Mouse (Mus musculus) left cerebral cortex, postnatal 25 days (tissue): ENCODE data around the gene Cdkl3. TPM values are rescaled to one million over a fixed set of nuclear protein-coding genes. Genes with fewer than 3 reads are reported as not detected.

ENCODE experiments used
- DNase-seq, 2 experiments: peaks; one replicate each; pipeline ENCODE4 v3.0.0; 2022; ENCODE audit warnings: low spot score in 2 of 2, mixed read lengths in 1 of 2
- intact Hi-C: fragments of 180-260 bp; cut with DNase I; formaldehyde crosslinking; loops from one replicate; pipeline ENCODE4 v1.15.1; 2025
- total RNA-seq, 2 experiments: library from RNA; stranded (reverse); gene quantifications; 2 replicates each; pipeline ENCODE4 v1.2.3; 2021

Gene Cdkl3
- total RNA-seq, 2 experiments from 2014 or later: 12.5 to 12.9 TPM

- no peak for DNase-seq
- intact Hi-C loops: no loop called here
Measured at GRCm38 (mm10) chr11:52074626-52075470, 70.8 kb downstream of the Cdkl3 start.

DNA sequence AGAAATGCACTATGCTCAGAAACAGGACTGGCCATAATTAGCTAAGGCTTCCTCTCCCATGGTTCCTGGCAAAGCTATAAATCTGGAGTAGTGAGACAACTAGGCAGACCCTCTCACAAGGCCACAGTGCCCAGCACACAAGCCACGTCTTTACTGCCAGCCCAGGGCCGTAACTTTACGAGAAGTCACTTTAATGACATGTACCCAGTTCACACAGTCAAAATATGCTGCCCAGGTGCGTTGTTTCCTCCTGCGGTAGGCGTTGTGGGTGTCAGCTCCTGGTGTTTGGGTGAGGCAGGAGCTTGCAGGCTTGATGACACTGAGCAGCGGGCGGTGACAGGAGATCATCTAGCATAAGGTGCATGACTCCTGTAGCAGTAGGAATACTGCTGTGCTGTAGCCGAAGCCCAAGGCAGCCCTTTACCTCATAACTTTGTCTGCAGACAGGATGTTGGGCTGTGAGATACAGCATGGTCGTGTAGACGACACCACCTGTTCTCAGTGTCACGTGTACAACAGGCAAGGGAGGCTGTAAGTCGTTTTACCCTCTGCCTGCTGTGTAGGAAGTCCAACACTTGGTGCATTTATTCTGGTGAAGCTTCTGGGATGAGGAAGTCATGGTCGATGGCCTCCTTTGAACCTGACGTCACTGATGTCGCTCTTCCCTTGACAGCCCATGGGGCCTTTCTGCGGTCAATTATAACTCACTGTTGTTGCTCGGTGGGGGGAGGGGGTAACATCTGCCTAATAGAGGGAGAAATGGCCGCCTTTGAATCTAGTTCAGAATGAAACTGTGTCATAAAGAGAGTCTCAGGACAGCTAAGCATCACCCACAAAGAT is 72.0 kb downstream of the Cdkl3 start:
- intact Hi-C loops: no loop called here
- DNase-seq: no peak

DNA sequence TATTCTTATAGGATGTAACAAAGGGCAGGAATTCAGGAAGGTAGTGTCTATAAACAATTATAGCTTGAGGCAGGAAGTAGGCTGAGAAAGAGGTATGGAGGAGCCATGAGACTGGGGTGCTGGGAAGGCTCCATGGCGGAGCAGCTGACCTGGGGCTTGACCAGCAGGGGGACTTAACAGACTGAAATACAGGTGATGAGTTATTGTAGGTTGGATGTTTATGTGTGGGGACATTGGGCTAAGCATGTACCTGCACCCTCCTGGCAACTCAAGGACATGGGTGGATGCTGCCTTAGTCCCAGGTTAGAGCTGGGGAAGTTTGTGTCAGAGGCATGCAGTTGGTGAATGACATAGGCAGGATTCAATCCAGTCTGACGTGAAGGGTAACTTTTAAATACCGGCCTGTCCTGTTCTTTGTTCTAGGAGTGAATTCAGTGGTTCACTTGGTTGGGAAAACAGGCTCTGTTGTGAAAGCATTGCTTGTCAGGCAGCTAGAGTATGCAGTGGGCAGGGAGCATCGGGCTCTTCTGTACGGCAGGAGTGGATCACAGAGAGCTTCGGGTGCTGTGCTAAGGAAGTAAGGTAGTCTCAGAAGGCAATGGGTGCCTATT is 72.8 kb downstream of the Cdkl3 start:
- intact Hi-C loops: no loop called here
- DNase-seq: no peak

- DNase-seq: no peak
- intact Hi-C loops: no loop called here
Measured at GRCm38 (mm10) chr11:52077939-52078338, 73.9 kb downstream of the Cdkl3 start.

DNA sequence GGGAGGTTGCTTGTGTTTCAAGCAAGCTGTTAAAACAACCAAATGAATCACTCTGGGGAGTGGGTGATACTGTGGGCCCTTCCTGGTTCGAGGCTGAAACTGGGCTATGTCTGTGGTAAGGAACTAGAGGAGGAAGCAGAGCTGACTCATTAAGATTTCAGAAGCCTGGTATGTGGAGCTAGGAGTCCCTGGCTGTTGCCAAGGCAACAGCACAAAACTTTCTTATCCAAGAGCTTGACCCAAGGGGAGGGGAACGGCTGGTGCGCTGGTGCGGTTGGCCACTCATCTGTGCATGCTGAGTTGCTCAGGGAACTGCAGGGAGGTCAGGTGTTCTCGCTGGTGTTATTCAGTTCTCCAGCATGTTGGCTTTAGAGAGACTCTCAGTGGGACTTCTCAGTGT is 76.0 kb downstream of the Cdkl3 start:
- peak in 1 of 2 experiments; percentile 71 for DNase-seq

DNA sequence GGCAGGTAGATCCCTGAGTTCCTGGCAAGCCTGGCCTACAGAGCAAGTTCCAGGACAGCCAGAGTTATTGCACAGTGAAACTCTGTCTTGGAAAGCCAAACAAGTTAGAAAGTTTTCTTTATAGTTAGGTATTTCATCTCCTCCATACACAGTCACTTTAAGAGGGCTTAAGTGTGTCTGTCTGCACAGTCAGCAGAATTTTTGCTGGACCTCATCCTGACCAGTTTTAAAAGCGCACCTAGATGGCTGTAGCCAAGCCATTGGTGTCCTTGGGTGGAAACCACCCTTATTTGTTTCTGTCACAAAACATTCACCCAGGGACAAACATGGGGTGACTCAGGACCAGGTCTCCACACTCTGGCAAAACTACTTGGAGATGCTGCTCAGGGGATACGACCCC is 76.6 kb downstream of the Cdkl3 start:
- intact Hi-C loops: no loop called here

More for the DNA sequence above, 76.0 kb downstream of the Cdkl3 start:
- intact Hi-C loops: no loop called here

DNA sequence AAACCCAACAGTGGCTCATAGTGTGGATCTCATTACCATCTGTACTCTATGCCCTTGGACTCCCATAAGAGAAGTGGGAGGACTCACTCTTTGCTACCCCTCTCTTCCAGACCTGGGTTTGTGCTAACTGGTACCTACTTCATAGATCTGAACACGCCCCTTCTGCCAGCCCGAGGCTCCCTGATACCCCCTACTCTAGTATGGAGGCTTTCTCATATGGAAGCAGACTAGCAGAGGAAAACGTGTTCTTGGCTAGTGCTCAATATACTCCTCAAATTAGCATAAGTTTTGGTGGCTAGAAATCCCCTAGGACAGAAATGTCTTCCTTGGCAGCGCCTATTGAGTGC is 81.8 kb downstream of the Cdkl3 start:
- intact Hi-C loops: no loop called here
- no peak for DNase-seq

More for the DNA sequence above, 76.6 kb downstream of the Cdkl3 start:
- DNase-seq: no peak

DNA sequence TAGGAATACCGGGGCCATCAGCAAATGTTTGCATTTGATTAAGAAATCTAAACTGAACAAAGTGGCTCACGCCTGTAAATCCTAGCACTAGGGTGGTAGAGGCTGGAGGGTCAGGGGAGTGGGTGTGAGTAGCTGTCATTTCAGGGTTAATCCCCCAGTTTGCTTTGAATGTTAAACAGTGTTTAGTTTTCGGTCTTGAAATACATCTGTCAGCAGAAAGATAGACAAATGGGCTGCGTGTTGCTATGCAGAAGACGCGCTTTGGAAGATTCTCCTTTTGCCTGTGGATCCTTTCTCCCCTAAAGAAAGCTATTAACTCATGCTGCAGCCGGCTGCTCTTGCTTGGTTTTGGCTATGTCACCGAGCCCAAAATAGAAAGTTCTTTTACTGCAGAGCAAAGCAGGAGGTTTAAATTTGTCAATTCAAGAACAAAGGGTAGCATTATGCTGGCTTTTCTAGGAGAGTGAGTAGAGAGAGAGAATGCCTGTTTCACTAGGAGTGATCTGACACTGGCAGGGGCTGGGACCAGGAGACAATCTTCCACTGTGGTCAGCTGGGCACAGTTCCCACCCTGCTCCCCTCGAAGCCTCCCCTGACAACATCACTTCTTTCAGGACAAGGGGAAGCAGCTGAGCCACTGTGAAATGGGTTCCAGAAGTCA is 82.3 kb downstream of the Cdkl3 start:
- DNase-seq: peak; percentile 53 to 81
- intact Hi-C loops: no loop called here

DNA sequence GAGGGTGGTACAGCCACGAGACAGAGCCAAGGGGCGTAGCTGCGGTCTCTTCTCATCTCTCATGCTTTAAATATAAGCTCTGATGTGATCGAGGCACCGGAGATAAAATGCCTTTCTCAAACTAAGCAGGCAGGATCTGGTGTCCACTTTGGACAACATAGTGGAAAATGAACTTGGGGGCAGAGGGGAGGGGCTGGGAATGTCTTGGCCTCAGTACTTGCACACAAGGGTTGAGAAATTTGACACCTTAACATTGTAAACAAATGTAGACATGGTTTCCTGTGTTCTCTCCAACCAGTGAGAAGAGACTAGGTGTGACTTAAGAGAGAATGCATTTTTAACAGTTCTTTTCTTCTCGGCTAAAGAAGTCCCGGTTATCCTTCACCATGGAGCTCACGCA is 85.3 kb downstream of the Cdkl3 start:
- DNase-seq: no peak
- intact Hi-C loops: no loop called here

GRCm38 (mm10) chr11:52091261-52091660 is 87.2 kb downstream of the Cdkl3 start:
- intact Hi-C loops: no loop called here
- DNase-seq: peak in 1 of 2 experiments; percentile 84

- intact Hi-C loops: no loop called here
- DNase-seq: no peak
Measured at GRCm38 (mm10) chr11:52094568-52094967, 90.5 kb downstream of the Cdkl3 start.

- intact Hi-C loops: no loop called here
- DNase-seq: no peak
Measured at GRCm38 (mm10) chr11:52097016-52097415, 93.0 kb downstream of the Cdkl3 start.

GRCm38 (mm10) chr11:52097596-52097995 is 93.6 kb downstream of the Cdkl3 start:
- intact Hi-C loops: no loop called here

DNA sequence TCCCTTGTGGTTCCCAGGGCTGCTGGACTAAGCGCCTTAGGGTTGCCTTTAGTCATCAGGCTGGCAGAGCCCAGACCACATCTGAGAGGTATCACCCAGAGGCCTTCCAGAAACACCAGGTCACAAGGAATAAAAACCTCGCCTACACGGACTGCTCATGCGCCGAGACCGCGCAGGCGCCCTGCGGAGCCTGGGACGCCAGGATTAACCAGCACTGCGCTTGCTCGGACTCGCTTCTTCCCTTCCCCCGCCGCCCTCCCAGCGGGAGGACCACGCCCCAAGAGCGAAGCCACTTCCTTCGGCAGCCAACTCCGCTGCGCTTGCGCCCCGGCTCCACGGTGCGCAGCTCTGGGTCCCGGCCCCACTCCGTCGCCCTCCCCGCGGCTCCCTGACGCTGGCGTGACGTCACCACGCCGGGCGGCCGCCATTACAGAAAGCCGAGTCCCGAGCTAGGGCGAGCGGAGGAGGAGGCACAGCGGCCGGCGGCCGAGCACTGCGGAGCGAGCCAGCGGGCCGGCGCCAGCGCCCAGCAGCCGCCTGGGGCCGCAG is 94.5 kb downstream of the Cdkl3 start, which contains the start of gene Ppp2ca:
Gene Ppp2ca, plus strand, starts transcription at position 284 of the 549 bp plus-strand sequence.
- DNase-seq: peak; percentile 99
- intact Hi-C loops: loop anchor here (2.0 kb wide), 2 partner anchors 98 to 242 kb away; partner anchors contain the start of genes Jade2 and Ube2b

More at GRCm38 (mm10) chr11:52097596-52097995, 93.6 kb downstream of the Cdkl3 start:
- DNase-seq: no peak

DNA sequence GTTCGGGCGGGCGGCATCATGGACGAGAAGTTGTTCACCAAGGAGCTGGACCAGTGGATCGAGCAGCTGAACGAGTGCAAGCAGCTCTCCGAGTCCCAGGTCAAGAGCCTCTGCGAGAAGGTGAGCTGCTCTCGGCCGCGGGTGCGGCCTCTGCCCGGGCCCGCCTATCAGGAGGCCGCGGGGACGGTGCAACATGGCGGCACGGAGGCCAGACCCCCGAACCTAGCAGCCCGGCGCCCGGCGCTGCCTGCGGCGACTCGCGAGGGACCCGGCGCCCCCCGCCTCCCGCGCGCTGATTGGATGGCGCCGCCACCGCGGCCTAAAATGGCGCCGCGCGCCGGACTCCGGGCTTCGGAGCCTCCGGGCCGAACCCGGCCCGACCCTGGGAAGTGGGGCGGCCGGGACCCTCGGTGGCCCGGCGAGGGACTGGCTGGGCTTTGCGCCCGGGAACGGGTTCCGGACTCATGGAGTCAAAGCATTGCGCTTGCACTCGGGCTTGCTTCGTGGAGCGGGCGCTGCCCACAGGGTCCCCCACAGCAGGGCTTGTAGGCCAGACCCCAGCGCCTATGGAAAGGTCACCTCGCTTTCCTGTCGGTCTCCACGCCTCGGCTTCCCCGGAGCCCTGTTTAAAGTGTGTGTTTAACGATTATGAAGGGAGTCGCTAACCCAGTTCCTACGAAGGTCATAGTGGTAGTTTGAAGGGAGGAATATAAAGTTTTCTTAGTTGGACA is 95.2 kb downstream of the Cdkl3 start:
- intact Hi-C loops: loop anchor here (2.0 kb wide), 2 partner anchors 98 to 242 kb away; partner anchors contain the start of genes Jade2 and Ube2b

DNA sequence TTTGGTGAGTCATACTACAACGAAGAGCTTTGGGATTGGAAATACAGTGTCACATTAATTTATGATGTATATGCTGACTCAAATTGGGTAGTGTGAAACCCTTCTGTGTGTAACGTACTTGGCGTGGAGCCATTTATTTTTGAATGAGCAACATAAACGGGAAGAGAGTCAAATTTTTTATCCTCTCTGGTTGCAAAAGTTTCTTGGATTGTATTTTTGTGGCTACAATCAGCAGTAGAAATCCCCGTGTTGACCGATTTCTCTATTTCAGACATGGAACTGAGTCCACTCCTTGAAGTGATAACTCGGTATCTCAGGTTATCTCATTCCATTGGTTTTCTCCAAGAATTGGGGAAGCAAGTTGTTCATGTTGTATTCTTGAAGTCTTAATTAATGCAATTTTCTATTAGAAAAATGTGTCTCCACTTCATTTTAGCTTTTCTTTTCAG is 95.8 kb downstream of the Cdkl3 start:
- intact Hi-C loops: loop anchor here (2.0 kb wide), 2 partner anchors 99 to 243 kb away; partner anchors contain the start of genes Jade2 and Ube2b
- peak in 1 of 2 experiments; percentile 37 for DNase-seq

More for the DNA sequence above, 95.2 kb downstream of the Cdkl3 start:
- peak; percentile 66 to 75 for DNase-seq

DNA sequence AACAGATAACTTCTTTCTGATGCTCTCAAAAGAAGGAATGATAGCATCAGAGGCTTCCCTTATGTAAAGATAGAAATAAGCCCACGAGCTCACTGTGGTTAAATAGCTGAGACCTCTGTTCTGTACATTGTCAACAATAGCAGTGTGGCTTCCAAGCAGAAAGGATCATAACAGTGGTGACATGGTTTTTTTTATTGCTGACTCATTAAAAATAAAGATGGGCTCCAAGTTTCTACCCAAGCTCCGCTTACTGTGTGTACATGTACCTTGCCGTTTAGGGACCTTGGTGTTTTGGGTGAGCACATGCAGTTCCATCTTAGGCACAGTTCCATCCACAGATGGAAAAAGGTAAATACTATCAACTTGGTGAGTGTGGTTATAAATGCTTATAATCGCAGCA is 99.0 kb downstream of the Cdkl3 start:
- no peak for DNase-seq
- intact Hi-C loops: no loop called here

GRCm38 (mm10) chr11:52105503-52105902 is 101.5 kb downstream of the Cdkl3 start:
- intact Hi-C loops: no loop called here
- DNase-seq: no peak
